Mouse (Mus musculus) myocyte (in vitro differentiated cells): ENCODE results near the gene Rtn3.

Source experiments
- CEBPB ChIP-seq: IDR thresholded peaks from 2 replicates; pipeline ENCODE4 v1.6.1; 2011; ENCODE audit warnings: mild to moderate bottlenecking, moderate library complexity; ENCODE audit not compliant: poor library complexity, insufficient read depth, severe bottlenecking
- E2F4 ChIP-seq: IDR thresholded peaks from one replicate; pipeline ENCODE4 v1.6.1; 2011; ENCODE audit warnings: mild to moderate bottlenecking, control low read depth, moderate library complexity; ENCODE audit not compliant: insufficient read depth
- MYOD1 ChIP-seq, 3 experiments: IDR thresholded peaks; one replicate each; pipeline ENCODE4 v1.6.1; 2011; ENCODE audit warnings: control low read depth in 2 of 3, low read depth in 2 of 3, mild to moderate bottlenecking in 2 of 3, moderate library complexity in 1 of 3; ENCODE audit not compliant: insufficient read length in 2 of 3, control insufficient read depth in 1 of 3
- MYOG ChIP-seq, 3 experiments: IDR thresholded peaks; one replicate each; pipeline ENCODE4 v1.6.1; 2011; ENCODE audit warnings: control low read depth in 2 of 3, low read depth in 2 of 3, mild to moderate bottlenecking in 2 of 3; ENCODE audit not compliant: insufficient read length in 2 of 3, control insufficient read depth in 1 of 3, insufficient read depth in 1 of 3
- POLR2A ChIP-seq: IDR thresholded peaks from one replicate; pipeline ENCODE4 v1.6.1; 2011; ENCODE audit warnings: low read depth, mild to moderate bottlenecking, control low read depth, moderate library complexity; ENCODE audit not compliant: insufficient read length
- USF1 ChIP-seq: IDR thresholded peaks from one replicate; pipeline ENCODE4 v1.6.1; 2011; ENCODE audit warnings: low read depth, mild to moderate bottlenecking, control low read depth, moderate library complexity

DNA sequence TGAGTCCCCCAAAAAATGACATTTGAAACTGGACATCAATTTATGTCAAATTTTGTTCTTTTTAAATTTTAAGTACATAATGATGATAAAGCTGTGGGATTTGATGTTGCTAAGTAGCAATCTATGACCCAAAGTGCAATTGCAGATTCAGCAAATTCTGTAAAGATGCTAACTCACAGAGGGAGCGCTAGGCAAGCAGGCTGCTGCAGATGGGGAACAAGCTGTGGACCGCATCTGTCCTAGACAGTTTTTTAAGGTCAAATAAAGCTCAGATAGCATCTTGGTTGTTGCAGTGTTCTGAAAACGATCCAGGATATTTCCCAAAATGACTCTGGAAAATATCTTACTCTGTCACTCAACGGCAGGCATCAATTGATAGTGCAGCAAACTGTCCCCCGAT is 995 bp upstream of the Rtn3 start:
- TF ChIP-seq POLR2A (no peak), CEBPB (no peak), MYOD1 (IDR thresholded peaks at IDR 0.05; ENCODE audit: control insufficient read depth in 1 of 3, insufficient read length in 2 of 3, low read depth in 2 of 3) (no peak), USF1 (no peak), E2F4 (no peak), MYOG (IDR thresholded peaks at IDR 0.05; ENCODE audit: control insufficient read depth in 1 of 3, insufficient read depth in 1 of 3, insufficient read length in 2 of 3, low read depth in 2 of 3) (no peak)
